Mouse (Mus musculus) G1E (cell line): ENCODE measurements around the gene Plekha7.

Source experiments
- CTCF ChIP-seq: IDR thresholded peaks from 2 replicates; pipeline ENCODE4 v1.5.1; 2012; ENCODE audit warnings: low read depth, low read length, inconsistent platforms, mixed read lengths
- GATA1 ChIP-seq: IDR thresholded peaks from 2 replicates; pipeline ENCODE4 v1.6.1; 2012; ENCODE audit warnings: borderline replicate concordance, low read length, inconsistent platforms, mixed read lengths
- GATA2 ChIP-seq: IDR thresholded peaks from 2 replicates; pipeline ENCODE4 v1.6.1; 2012; ENCODE audit warnings: low read depth, low read length, inconsistent platforms, borderline replicate concordance
- POLR2AphosphoS5 ChIP-seq: IDR thresholded peaks from 2 replicates; pipeline ENCODE4 v1.6.1; 2012; ENCODE audit warnings: low read depth, low read length, inconsistent platforms; ENCODE audit not compliant: insufficient replicate concordance
- TAL1 ChIP-seq: conservative IDR thresholded peaks from 2 replicates; pipeline ENCODE4 v1.6.1; 2012; ENCODE audit warnings: low read depth, low read length, inconsistent platforms, mixed read lengths

- TF ChIP-seq CTCF (no peak), GATA1 (no peak), POLR2AphosphoS5 (no peak), TAL1 (no peak), GATA2 (no peak)
Observed at GRCm38 (mm10) chr7:116280126-116280525, 28.1 kb downstream of the Plekha7 start.
